Mouse (Mus musculus) bone marrow, adult 2 months (tissue): ENCODE measurements around the gene Orc5. TPM values are rescaled to one million over a fixed set of nuclear protein-coding genes. Genes with fewer than 3 reads are reported as not detected.
"Not testable (repeated sequence)": the region's sequence is repeated elsewhere in the genome, so short reads cannot be mapped to it uniquely, and the experiment has no call there.

Source experiments
- H3K27ac ChIP-seq: fragments of 200-500 bp; 2 replicates; pipeline ENCODE4 v1.5.1; 2012; ENCODE audit warnings: low read depth, mild to moderate bottlenecking, control low read depth, inconsistent platforms, low read length; ENCODE audit not compliant: control insufficient read depth, poor library complexity, insufficient read depth
- H3K4me1 ChIP-seq: fragments of 200-500 bp; 2 replicates; pipeline ENCODE4 v1.6.1; 2011; ENCODE audit warnings: low read length; ENCODE audit not compliant: control insufficient read depth, insufficient read depth
- H3K4me3 ChIP-seq: fragments of 200-500 bp; replicated peaks from 2 replicates; pipeline ENCODE3; 2011; ENCODE audit warnings: mild to moderate bottlenecking, low read depth, low read length, control low read depth; ENCODE audit not compliant: control insufficient read depth
- CTCF ChIP-seq: fragments of 200-500 bp; IDR thresholded peaks from 2 replicates; pipeline ENCODE4 v1.5.1; 2011; ENCODE audit warnings: low read length, control low read depth; ENCODE audit not compliant: control insufficient read depth, insufficient read depth
- POLR2A ChIP-seq: fragments of 200-500 bp; IDR thresholded peaks from 2 replicates; pipeline ENCODE4 v1.6.1; 2011; ENCODE audit warnings: low read depth, mild to moderate bottlenecking, control low read depth, low read length, borderline replicate concordance; ENCODE audit not compliant: control insufficient read depth
- WGBS: fragments of 180-500 bp; shearing (Covaris S2); methylation state at CpG from one replicate; pipeline ENCODE4 v1.1.7; 2018; 5-methylcytosine and 5-hydroxymethylcytosine counted together
- polyA plus RNA-seq: library from polyadenylated mRNA; stranded (reverse); fragments of >200 nt; gene quantifications from 2 replicates; pipeline ENCODE4 v1.2.4, GENCODE M21; 2011; ENCODE audit warnings: low replicate concordance; ENCODE audit not compliant: missing spikeins, insufficient read depth, insufficient read length

Orc5 gene
- polyA plus RNA-seq, 1 experiment = 33.2 TPM

GRCm38 (mm10) chr5:22519708-22520107 lies 30.5 kb downstream of the Orc5 start:
- Histone ChIP-seq H3K4me3 (no peak overlapping the region), H3K27ac (no peak overlapping the region), H3K4me1 (no peaks in the 10 kb centered on the region)
- WGBS = 58% methylated on average over 2 of the region's 2 CpGs
- TF ChIP-seq CTCF (no peak), POLR2A (no peak)

GRCm38 (mm10) chr5:22515745-22516144 lies 34.5 kb downstream of the Orc5 start:
- WGBS = 82% methylated on average over 4 of the region's 4 CpGs
- H3K27ac ChIP-seq, H3K4me3 ChIP-seq, H3K4me1 ChIP-seq: not testable (repeated sequence)

GRCm38 (mm10) chr5:22514231-22514630 lies 36.0 kb downstream of the Orc5 start:
- H3K4me1 ChIP-seq, H3K4me3 ChIP-seq, H3K27ac ChIP-seq: not testable (repeated sequence)
- no CpG with 5 or more reads among the region's 7 CpGs for WGBS

GRCm38 (mm10) chr5:22512579-22512978 lies 37.6 kb downstream of the Orc5 start:
- WGBS = no CpG with 5 or more reads among the region's 5 CpGs
- not testable (repeated sequence) for H3K27ac ChIP-seq

GRCm38 (mm10) chr5:22511824-22512223 lies 38.4 kb downstream of the Orc5 start:
- no peaks in the 10 kb centered on the region for H3K4me1 ChIP-seq
- no peak overlapping the region for H3K4me3 ChIP-seq
- WGBS = 43% methylated on average over 8 of the region's 8 CpGs
- TF ChIP-seq POLR2A (no peak), CTCF (no peak)
- no peak overlapping the region for H3K27ac ChIP-seq

More at GRCm38 (mm10) chr5:22512579-22512978, 37.6 kb downstream of the Orc5 start:
- not testable (repeated sequence) for H3K4me1 ChIP-seq, H3K4me3 ChIP-seq

- Histone ChIP-seq H3K27ac (no peak overlapping the region), H3K4me3 (no peak overlapping the region), H3K4me1 (no peaks in the 10 kb centered on the region)
- WGBS = 95% methylated on average over 5 of the region's 5 CpGs
- TF ChIP-seq CTCF (no peak), POLR2A (no peak)
These were observed 41.7 kb downstream of the Orc5 start for GRCm38 (mm10) chr5:22508560-22508959.

GRCm38 (mm10) chr5:22499437-22499836 lies 50.8 kb downstream of the Orc5 start:
- Histone ChIP-seq H3K4me1 (no peaks in the 10 kb centered on the region), H3K4me3 (no peak overlapping the region), H3K27ac (no peak overlapping the region)
- 84% methylated on average over 5 of the region's 5 CpGs for WGBS
- TF ChIP-seq POLR2A (no peak), CTCF (no peak)

GRCm38 (mm10) chr5:22491088-22491487 lies 59.1 kb downstream of the Orc5 start:
- Histone ChIP-seq H3K4me3 (no peak overlapping the region), H3K27ac (no peak overlapping the region)
- TF ChIP-seq POLR2A = no peak
- TF ChIP-seq CTCF = no peak

GRCm38 (mm10) chr5:22489091-22489490 lies 61.1 kb downstream of the Orc5 start:
- 83% methylated on average over 4 of the region's 4 CpGs for WGBS

More at GRCm38 (mm10) chr5:22491088-22491487, 59.1 kb downstream of the Orc5 start:
- no peaks in the 10 kb centered on the region for H3K4me1 ChIP-seq

GRCm38 (mm10) chr5:22486601-22487206 lies 63.5 kb downstream of the Orc5 start:
- no peak for TF ChIP-seq POLR2A
- no peak for TF ChIP-seq CTCF
- Histone ChIP-seq H3K4me3 (no peak overlapping the region), H3K27ac (no peak overlapping the region), H3K4me1 (no peaks in the 10 kb centered on the region)
- 83% methylated on average over 6 of the region's 6 CpGs for WGBS

More at GRCm38 (mm10) chr5:22489091-22489490, 61.1 kb downstream of the Orc5 start:
- no peak overlapping the region for H3K27ac ChIP-seq
- no peaks in the 10 kb centered on the region for H3K4me1 ChIP-seq
- TF ChIP-seq CTCF (peak; percentile 20; the same call in 1 of the 2 replicates), POLR2A (no peak)
- no peak overlapping the region for H3K4me3 ChIP-seq
